Mouse (Mus musculus): ENCODE results near the gene Smarca4. TPM values are rescaled to one million over a fixed set of nuclear protein-coding genes. Genes with fewer than 3 reads are reported as not detected.
A peak's percentile ranks its signal among the peaks of the same experiment; 100 is the strongest.

Smarca4 gene
- total RNA-seq, 2 experiments from 2014 or later, result 52.4 to 58.3 TPM

DNA sequence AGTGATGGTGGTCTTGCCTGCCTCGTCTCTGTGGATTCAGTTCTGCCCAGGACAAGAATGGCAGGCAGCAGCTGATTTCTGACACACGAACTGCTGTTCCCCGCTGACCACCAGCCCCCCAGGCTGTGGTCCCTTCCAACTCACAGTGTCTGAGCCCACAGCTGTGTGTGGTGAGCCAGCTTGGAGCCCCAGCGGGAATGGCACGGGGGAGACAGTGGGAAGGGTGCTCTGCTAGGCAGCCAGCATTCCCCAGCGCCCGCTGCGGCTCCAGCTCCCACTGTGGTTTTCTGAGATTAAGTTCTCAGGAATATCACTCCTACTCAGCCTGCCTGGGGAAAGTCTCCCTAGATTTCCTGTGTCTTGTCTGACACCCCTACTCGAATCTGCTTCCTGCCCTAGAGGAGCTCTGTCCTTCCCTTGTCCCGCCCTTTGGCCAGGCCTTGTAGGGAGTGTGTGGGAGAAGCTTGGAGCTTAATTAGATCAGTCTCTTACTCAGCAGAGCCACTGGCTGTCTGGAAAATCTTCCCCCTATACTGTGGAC is 136.4 kb downstream of the Smarca4 start:
- DNase-seq, result peak; percentile 41

Small RNA genes lying within 50 kb of the gene (microRNA-seq; reads per million reads assigned to microRNA genes)
- 0 reads per million in 2 experiments for gene Mir1946b

Other genes starting within 250 kb of the Smarca4 start
- gene Ilf3, start 248.3 kb upstream of the Smarca4 start, total RNA-seq (2021), result 10 to 100 TPM; 34.9 to 49.0 TPM
- gene Qtrt1, start 204.3 kb upstream of the Smarca4 start, total RNA-seq (2021), result 10 to 100 TPM in 1 of 2 experiments, 1 to 10 TPM in 1; 8.5 to 11.4 TPM
- gene Dnm2, start 191.3 kb upstream of the Smarca4 start, total RNA-seq (2021), result 10 to 100 TPM; 52.4 to 64.5 TPM
- gene Tmed1, start 105.9 kb upstream of the Smarca4 start, total RNA-seq (2021), result 10 to 100 TPM; 29.5 to 31.8 TPM
- gene AB124611, start 90.0 kb upstream of the Smarca4 start, total RNA-seq (2021), result 1 to 10 TPM; 1.4 to 2.5 TPM
- gene Carm1, start 69.3 kb upstream of the Smarca4 start, total RNA-seq (2021), result 10 to 100 TPM; 81.0 to 95.2 TPM
- 10 to 100 TPM; 45.1 to 49.1 TPM for gene Timm29, start 23.4 kb upstream of the Smarca4 start, total RNA-seq (2021)
- gene Yipf2, start 23.3 kb upstream of the Smarca4 start, total RNA-seq (2021), result 1 to 10 TPM; 4.5 to 5.6 TPM
- 10 to 100 TPM; 11.4 to 11.8 TPM for gene Ldlr, start 107.3 kb downstream of the Smarca4 start, total RNA-seq (2021)
- gene Spc24, start 144.1 kb downstream of the Smarca4 start, total RNA-seq (2021), result 1 to 10 TPM; 6.1 to 7.3 TPM
- 10 to 100 TPM; 27.4 to 31.6 TPM for gene Kank2, start 182.6 kb downstream of the Smarca4 start, total RNA-seq (2021)
- under 1 TPM in 1 of 2 experiments, not detected in 1; 0.43 TPM for gene Angptl8, start 219.3 kb downstream of the Smarca4 start, total RNA-seq (2021)
- 10 to 100 TPM; 26.9 to 32.9 TPM for gene Dock6, start 236.5 kb downstream of the Smarca4 start, total RNA-seq (2021)